Mouse (Mus musculus) G1E (cell line): ENCODE data around the gene Prepl.
A peak's percentile ranks its signal among the peaks of the same experiment; 100 is the strongest.

ENCODE experiments used
- CTCF ChIP-seq: IDR thresholded peaks from 2 replicates; pipeline ENCODE4 v1.5.1; 2012; ENCODE audit warnings: low read depth, low read length, inconsistent platforms, mixed read lengths
- GATA1 ChIP-seq: IDR thresholded peaks from 2 replicates; pipeline ENCODE4 v1.6.1; 2012; ENCODE audit warnings: borderline replicate concordance, low read length, inconsistent platforms, mixed read lengths
- GATA2 ChIP-seq: IDR thresholded peaks from 2 replicates; pipeline ENCODE4 v1.6.1; 2012; ENCODE audit warnings: low read depth, low read length, inconsistent platforms, borderline replicate concordance
- POLR2AphosphoS5 ChIP-seq: IDR thresholded peaks from 2 replicates; pipeline ENCODE4 v1.6.1; 2012; ENCODE audit warnings: low read depth, low read length, inconsistent platforms; ENCODE audit not compliant: insufficient replicate concordance
- TAL1 ChIP-seq: conservative IDR thresholded peaks from 2 replicates; pipeline ENCODE4 v1.6.1; 2012; ENCODE audit warnings: low read depth, low read length, inconsistent platforms, mixed read lengths

- TF ChIP-seq CTCF (peak; percentile 32), TAL1 (no peak), GATA1 (no peak), POLR2AphosphoS5 (no peak), GATA2 (no peak)
Measured at GRCm38 (mm10) chr17:85116643-85117042, 26.6 kb upstream of the Prepl start.
